Mouse (Mus musculus) regulatory T cell (primary cell): ENCODE results near the gene Ska2.

ENCODE experiments used
- in situ Hi-C: fragments of 300-600 bp; cut with MboI, MseI; formaldehyde crosslinking; loops from one replicate; pipeline ENCODE4 v1.15.1; 2025; ENCODE audit warnings: high pct_unique_total_duplicates

The Ska2 gene

DNA sequence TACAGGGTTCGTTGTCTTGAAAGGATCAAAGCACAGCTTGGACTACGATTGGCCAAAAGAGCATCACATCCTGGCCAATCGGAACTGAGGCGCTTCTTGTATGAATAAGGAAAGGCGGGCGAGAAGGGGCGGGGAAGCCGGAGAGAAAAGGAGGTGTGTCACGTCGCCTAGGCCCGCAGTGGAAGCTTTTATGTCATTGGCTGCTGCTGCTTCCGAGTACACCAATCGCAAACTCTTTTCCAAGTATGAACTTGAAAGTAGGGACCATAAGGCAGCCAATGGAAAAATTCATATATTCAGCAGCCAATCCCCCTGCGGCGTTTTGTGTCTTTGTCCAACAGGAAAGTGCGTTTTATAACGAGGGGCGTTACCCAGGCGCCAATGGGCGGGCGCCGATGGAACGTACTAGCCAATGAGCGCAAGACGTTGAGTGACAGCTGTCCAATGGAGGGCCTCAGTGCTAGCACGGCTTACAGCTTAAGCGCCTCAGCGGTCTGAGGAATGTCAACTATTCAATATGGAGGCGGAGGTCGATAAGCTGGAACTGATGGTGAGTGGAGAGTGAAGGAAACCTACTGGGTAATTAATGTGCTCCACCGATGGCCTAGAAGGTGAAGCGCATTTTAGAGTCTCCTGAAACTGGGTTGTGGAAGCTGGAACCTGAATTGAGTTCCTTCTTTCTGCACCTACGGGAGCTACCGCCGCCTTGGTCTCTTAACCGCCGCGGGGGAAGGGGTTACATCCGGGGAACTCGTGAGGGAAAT lies at the start of gene Ska2:
Gene Ska2, plus strand, starts transcription at position 480 of the 764 bp plus-strand sequence.
- in situ Hi-C loops, result no loop called here

DNA sequence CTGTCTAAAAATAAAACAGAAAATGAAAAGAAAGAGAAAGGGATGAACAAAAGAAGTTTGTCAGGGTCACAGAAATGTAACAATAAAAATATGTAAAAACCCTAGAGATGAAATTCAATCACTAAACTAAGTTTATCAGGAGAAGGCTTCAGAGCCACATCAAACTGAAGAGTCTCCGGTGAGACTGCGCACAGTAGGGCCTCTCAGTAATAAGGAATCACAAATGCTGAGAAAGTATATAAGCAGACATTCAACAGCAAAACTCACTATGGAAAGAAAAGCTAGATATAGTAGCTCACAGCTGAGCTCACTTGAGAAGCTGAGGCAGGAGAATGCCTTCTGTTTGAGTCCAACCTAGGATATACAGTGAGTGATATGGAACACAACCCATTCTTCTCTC lies 48.6 kb upstream of the Ska2 start:
- in situ Hi-C loops, result no loop called here

DNA sequence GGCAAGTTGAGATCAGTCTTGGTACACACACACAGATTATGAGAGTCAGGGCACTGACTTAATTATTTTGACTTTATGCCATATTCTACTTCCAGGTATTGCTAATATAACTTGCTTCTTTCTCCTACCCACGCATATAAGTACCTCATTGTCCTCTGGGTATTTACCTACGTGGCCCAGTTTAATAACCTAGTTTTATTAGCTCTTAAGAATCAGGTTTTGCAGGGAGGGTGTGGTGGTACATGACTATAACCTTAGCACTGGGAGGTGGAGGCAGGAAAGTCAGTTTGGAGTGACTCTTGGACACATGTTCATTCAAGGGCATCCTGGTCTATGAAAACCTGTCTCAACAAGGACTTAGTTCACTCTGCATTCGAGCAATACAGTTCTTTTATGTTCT lies 46.9 kb upstream of the Ska2 start:
- in situ Hi-C loops, result no loop called here

DNA sequence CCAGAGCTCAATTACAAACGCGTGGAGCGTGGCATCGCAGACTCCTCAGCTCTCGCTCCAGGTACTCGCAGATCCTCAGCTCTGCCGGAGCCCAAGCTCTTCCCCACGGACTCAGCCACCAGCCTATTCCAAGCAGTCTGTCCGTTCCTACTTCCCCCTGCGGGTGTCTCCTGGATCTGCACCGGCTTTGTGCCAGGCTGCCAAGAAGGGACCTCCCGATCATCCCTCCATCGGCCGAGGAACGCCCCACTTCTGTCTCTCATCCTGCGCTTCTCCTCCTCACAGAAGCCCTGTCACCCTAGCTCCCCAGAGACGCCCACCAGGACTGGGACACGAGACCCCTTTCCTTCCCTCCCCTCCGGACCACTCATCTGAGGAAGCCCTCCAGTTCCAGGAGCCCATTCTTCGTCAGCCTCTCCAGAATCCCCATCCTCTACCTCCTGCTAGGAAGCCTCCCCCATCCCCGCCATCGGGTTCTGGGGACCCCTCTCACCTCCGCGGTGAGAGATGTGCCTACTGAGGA lies 35.6 kb upstream of the Ska2 start:
- in situ Hi-C loops, result no loop called here

DNA sequence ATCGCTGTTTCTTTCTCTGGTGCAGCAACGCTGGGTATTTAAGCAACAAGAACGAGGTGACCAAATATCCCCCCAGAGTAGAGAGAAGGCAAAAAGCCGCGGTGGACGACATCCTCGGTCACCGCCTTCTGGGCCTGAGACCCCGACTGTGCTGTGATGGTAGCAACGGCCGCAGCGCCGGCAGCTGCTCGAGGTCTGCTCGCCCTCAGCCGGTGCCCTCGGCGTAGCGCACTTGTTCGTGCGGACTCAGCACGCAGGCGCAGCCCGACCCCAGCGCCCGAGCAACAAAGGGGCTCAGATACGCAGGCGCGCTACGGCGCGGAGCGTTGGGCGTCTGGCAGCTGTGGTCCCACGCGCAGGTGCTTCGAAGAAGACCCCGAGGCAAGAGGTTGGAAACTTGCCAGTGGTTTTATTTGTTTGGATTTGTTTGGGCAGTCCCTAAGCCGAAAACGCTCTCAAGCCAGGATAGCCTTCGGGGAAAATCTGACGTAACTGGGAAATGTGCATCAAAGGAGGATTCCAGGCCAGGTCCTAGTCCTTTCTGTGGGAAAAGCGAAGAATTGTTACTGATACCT lies 35.1 kb upstream of the Ska2 start, which contains the start of gene Gdpd1:
Gene Gdpd1, minus strand, starts transcription at position 197 of the 575 bp plus-strand sequence.
- in situ Hi-C loops, result no loop called here

DNA sequence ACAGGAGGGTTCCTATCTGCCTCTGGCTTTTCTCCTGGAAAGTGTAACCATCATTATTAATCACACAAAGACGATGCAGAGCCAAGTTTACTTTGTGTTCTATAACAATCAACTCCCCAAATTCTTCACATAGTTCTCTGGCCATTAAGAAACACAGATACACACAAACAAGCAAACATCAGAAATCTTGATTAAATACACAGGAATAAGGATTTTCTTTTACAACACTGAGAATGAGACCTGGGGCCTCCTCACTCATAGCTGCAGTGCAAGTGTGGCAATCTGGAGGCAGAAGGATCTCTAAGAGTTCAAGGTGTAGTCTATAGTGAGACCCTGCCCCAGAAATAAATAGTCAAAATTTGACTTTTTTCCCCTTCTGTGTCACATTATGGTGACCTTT lies 25.3 kb upstream of the Ska2 start:
- in situ Hi-C loops, result loop anchor here (10.0 kb wide), 1 partner anchor 369 kb away; no protein-coding TSS in a partner anchor

DNA sequence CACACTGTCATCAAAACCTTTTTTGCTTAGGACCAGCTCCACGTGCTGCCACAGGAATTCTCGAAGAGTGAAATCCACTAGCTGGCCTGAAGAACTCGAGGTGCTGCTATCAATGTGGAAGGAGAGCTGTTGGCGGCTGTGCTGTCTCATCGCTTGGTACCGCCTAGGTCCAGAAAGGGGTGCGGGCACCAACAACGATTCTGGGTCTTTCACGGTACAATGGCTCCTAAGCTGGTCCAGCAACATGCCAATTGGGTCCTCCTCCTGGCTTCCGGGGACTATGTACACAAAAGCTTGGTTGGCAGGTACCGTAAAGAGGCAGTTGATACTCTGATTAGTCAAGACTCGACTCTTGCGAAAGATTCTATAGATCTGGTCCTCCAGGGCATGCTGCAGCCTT lies 23.6 kb upstream of the Ska2 start:
- in situ Hi-C loops, result loop anchor here (10.0 kb wide), 1 partner anchor 371 kb away; no protein-coding TSS in a partner anchor

DNA sequence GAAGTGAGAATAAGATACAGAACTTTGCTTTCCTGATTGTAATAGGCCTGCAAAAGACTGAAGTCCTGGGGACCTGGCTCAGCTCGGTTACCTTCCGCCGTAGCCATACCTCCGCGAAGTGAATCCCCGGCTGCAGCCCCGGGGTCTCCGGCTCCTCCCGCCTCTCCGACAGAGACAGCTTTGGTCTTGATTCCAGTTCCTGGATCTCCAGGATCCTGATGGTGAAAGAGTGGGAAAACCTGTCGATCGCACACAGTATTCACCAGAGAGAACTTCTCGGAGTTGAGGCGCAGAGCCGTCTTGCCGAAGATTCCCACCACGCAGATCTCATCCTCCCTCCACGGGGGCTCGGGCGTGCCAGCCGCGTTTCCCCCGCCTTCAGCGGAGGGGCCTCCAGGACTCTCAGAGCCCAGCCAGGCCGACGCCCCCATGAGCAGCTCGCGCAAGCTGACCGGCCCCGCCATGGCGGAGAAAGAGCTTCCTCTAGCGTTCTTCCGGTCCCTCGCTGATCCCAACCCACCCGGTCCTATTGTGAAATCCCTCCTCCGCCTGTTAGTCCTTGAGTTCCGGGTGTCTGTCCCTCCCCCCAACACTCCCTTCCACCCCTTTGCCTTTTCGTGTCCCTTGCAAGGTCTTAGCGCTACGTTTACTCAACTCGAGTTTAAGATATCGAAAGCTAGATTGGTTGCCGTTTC lies 22.6 kb upstream of the Ska2 start, which contains the start of gene Smg8:
Gene Smg8, minus strand, starts transcription at position 485 of the 695 bp plus-strand sequence.
- in situ Hi-C loops, result loop anchor here (10.0 kb wide), 1 partner anchor 372 kb away; no protein-coding TSS in a partner anchor

DNA sequence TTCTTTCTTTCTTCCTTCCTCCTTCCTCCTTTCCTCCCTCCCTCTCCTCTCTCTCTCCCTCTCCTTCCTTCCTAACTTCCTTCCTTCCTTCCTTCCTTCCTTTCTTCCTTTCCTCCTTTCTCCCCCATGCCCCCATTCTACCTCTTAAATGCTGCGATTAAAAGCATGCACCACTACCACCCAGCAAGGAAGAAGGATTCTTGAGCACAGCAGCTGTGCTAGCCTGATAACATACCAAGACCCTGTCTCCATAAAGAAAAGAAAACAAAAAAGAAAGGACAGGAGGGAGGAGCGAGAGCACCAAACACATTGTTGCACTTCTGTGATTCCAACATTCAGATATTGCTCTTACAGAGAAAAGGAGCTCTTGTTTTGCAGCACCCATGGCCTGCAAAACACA lies 21.9 kb upstream of the Ska2 start:
- in situ Hi-C loops, result loop anchor here (10.0 kb wide), 1 partner anchor 372 kb away; no protein-coding TSS in a partner anchor

DNA sequence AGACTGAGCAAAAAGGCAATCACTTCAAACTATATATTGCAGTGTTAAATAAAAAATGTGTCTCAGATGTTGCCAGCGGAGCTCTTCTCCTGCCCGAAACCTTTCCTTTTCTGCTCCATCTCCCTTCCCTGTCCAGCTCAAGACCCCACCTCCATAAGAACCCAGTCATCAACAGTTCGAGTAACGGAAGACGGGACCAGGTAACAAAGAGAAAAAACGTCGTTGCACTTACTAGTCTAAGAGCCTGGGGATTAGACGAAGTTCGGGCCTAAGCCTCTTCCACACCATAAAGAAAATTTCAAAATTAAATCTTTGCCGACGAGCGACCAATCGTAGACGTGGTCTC lies 652 bp upstream of the Ska2 start, which contains the start of gene Prr11:
Gene Prr11, minus strand, starts transcription at position 300 of the 346 bp plus-strand sequence.
- in situ Hi-C loops, result no loop called here

DNA sequence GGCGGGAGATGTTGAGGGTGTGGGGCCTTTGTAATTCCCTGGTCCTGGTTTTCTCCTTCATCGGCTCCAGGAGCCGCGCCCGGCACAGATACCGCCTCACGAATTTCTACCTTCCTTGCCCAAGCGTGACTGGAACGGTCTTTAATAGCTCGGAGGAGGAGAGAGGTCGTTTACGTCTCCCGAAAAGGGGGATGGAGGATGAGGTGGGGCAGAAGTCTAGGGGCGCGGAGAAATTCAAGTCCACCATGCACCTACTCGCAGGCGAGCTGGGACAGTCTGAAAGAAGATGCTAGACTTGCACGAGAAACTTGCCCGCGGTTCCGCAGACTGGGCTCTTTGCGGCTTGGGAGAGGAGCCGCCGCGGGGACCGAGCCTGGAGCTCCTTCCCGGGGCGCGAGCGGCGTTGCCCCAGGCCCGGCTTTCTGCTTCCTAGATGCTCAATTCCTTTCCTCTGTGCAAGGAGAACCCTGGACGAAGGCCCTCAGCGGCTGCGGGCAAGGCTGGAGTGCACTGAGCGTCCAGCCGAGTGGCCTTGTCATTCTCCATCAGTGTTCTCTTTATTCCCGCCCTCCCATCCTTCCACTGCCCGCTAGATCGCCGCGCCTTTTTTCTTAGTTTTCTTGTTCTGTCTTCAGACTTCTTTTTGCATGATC lies 611 bp downstream of the Ska2 start:
- in situ Hi-C loops, result no loop called here

DNA sequence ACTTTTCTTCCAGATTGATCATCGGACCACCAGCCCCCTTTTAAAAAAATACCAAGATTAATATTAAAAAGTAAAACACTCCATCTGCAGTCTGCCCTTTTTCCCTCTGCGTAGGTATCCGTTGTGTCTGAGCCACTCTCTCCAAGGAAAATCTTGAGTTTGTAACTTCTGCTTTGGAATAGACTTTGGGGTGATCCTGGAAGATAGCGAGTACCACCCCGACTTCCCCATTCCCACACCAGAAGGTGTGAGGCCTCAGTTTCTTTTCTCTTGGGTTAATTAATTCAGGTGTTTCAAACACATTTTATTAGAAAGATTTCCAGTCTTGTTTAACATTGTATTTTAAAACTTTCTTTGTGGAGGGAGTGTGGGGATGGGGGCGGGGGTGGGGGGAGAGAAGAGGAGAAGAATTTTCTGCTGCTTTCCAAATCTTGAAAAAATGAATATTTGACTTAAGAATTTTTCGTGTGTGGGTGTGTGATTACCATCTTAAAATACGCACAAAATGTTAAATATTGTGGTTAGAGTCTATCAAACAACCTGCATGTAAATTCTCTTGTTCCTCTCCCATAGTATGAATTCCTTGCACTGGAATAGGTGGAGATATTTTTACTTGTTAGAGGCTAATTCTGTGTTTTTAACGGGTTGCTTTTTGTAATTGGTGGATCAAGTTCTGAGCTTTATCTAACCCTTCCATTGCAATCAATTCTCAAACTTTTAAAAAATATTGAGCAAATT lies 1.3 kb downstream of the Ska2 start:
- in situ Hi-C loops, result no loop called here

DNA sequence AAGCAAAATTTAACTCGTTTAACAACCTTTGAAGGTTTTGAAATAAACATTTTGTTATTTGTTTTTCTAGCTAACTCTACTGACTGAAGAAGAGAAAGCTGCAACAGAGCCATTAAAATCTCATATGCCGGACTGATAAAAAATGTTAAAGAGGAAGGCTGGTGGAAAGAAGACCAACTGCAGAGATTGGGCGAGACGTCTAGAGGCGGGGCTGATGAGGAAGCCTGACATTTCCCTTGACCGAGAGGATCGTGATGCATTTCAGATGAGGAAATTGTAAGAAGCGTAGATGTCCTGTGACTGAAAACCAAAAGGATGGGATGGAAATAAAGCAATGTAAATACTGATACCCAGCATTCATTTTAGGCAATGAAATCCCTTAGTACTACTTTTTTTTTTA lies 12.8 kb downstream of the Ska2 start:
- in situ Hi-C loops, result no loop called here

DNA sequence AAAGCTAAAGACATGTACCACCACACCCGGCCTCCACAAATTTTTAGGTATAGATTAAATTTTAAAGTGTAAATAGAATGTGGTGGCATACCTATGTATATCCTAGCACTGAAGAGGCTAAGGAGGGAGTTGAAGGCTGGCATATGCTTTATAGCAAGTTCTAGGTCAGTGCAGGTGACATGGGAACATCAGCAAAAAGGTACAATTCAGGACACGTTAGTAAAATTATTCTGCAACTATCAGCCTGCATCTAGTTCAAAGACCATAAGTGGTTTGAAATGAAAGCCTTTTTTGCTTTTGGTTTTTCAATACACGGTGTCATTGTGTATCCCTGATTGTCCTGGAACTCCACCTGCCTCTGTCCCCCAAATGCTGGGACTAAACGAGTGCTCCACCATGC lies 16.5 kb downstream of the Ska2 start:
- in situ Hi-C loops, result no loop called here

DNA sequence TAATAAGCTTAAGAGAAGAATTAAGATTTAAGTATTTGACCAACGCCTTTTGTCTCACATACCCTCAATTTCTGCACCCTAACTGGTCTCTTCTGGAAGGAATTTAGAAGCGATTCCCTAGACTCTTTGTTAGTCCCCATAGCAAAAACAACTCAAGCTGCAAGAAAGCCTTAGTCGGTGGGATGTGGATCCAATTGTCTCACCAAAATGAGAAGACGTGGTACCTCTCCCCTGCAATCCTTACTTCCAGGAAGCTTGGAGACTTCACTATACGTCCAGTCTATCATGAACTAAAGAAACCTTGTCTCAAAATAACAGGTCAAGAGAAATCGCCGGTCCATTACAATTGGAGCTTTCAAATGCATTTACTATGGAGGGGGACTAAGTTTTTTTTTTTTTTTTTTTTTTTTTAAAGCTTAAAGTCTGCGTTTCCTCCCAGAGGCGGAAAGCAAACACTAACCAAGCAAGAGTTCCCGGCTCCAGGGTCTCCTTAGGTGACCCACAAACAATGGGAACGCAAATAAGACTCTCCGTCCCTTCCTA lies 17.3 kb downstream of the Ska2 start:
- in situ Hi-C loops, result no loop called here

DNA sequence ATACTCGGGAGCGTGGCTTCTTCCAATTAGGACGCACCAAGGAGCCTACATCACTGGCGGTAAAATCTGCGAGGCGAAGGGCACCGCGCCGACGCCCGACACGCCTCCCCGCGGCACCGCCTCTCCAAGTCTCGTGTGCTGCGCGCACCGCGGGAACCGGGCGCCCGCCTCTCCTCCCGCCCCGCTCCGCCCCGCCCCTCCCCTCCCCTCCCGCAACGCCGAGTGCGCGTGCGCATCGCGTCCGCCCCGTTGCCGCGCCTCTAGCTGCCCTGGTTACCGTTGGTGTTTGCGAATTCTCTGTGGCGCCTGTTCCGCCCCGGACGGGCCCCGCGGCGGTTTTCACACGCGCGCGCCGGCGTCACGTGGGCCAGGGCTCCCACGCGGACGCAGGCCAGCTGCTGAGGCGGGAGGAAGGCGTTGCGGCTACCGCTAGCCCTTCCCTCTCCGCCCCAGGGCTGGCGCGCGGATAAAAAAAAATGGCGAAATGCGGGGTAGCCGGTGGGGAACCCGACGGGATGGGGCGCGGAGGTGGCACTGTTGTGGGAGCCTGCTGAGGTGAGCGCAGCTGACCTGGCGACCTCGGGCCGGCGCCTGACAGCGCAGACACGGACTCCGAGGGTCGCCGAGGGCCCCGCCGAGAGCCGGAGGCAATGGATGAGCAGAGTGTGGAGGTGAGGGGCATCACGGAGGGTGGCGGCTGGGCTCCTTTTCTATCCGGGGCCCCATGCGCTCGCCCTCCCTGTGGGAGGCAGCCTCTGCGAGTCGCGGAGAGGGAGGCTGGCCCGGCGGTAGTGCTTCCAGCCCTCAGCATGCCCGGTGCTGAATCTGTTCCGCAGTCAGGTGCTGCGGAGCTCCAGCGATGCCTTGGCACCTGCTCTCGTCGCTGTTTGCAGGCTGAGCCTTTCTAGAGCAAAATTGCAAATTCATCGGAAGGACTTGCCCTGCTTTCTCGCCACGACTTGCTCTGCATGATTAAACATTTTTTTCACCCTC lies 18.1 kb downstream of the Ska2 start, which contains the start of gene Trim37:
Gene Trim37, plus strand, starts transcription at position 254 of the 993 bp plus-strand sequence.
- in situ Hi-C loops, result no loop called here

DNA sequence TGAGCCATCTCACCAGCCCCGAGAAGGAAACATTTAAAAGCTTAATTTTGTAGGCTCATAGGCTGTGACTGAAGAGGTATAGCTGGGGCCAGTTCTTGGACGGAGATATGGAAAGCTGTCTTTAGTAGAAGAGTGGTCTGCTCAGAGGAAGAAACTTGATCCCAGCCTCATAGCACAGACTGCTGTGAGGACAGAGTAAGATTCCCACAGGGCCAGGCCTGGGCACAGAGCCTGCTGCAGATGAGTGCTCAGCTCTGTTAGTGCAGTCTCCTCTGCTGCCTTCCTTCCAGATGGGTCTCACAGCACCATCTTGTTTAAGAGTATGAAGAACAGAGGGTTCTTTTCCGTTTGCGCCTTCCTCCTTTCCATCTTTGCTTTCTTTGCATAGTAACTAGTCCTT lies 27.2 kb downstream of the Ska2 start:
- in situ Hi-C loops, result no loop called here

DNA sequence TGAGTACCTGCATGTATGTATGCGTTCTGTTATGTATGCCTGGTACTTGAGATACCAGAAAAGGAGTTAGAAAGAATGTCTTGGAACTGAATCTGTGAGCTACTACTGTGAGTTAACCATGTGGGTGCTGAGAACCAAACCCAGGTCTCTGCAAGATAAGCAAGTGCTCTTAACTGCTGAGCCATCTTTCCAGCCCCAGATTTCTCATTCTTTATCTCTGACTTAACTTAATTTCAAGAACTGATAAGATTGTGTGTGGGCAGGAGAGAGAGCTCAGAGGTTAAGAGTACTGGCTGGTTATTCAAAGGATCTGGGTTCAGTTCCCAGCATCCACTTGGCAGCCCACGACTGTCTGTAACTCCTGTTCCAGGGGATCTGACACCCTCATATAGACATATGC lies 49.0 kb downstream of the Ska2 start:
- in situ Hi-C loops, result no loop called here

DNA sequence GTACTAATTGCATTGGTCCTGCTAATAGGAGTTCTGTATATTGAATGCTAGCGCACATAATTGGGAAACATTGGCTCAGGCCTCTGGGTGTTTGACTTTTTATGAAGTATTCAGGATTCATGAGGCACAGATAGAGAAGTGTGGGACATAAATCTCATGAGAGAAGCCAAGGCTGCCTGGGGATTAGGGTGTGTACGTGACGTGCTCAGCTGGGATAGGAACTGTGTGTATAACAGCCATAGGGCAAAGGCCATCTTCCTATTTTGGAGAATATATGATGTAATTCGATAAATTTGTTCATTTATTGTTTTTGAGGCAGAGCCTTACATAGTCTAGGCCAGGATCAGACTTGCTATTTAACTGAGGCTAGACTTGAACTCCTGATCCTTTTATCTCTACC lies 53.7 kb downstream of the Ska2 start:
- in situ Hi-C loops, result no loop called here
